In the genomic region with DNA sequence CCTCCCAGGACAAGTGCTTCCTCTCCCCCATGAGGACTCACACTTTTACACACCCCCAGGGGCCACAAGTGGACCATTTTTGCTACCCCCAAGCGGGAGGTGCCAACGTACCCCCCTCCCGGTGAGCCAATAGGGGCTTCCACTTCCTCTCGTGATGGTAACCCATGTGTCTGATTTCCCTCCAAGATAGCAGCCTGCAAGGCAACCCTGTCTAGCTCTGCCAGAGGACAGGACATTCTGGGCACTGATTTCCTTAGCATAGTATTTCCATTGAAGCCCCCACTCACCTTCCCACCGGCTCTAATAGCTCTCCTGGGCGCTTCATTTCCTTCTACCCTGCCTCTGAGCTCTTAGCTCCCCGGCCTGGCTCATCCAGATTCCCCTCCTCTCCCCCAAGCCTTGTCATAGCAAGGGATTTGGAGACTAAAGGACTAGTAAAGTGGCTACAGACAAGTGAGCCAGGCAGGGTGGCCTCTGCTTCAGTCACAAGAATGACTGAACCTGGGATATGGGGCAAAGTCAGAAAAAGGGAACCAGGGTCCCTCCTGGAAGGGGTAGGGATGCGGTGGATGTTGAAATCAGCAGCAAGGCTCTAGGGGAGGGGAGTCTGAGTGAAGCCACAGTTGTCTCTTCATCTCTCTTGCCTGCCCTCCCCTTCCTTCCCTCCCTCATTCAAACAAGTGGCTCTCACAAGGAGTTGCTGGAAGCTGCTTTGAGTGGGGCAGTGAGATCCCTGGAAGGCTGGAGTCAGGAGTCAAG, we compare ENCODE assay signal across 10 mouse cellular contexts. TPM values are rescaled to one million over a fixed set of nuclear protein-coding genes. Genes with fewer than 3 reads are reported as not detected.
DNase-seq lines count a peak whose midpoint lies in the region; ATAC-seq and TF ChIP-seq lines count a peak whose summit lies in the region.
"Had no signal": no experiment of that assay in that cellular context is flagged by ENCODE, and none has a peak within 500 bp of the region (broad histone marks: within the 10 kb centered on the region; RNA-seq: fewer than 3 reads in every experiment).

No protein-coding gene starts in this region.

- TF ChIP-seq CTCF in layer of hippocampus, adult 2 months (conservative IDR thresholded peaks at IDR 0.05): no peak

- peaks cover 63% of the 10 kb centered on the region for H3K4me1 ChIP-seq in forebrain, embryonic 15.5 days
- H3K4me1 ChIP-seq in liver, embryonic 12.5 days: peaks cover 77% of the 10 kb centered on the region
- H3K4me1 ChIP-seq in neural tube, embryonic 14.5 days (ENCODE audit: control insufficient read depth, insufficient read depth, low read length): peaks cover 65% of the 10 kb centered on the region

- peaks cover 43% of the 10 kb centered on the region for H3K27me3 ChIP-seq in forebrain, embryonic 15.5 days
- H3K27me3 ChIP-seq in liver, embryonic 12.5 days (replicated peaks): peaks cover 96% of the 10 kb centered on the region
- peaks cover 4% of the 10 kb centered on the region for H3K27me3 ChIP-seq in neural tube, embryonic 14.5 days (ENCODE audit: control insufficient read depth, insufficient read depth, low read length)

- H3K9ac ChIP-seq in forebrain, embryonic 15.5 days (replicated peaks): no peak overlapping the region; the same call in 1 of the 2 replicates
- no peak overlapping the region for H3K9ac ChIP-seq in liver, embryonic 12.5 days
- H3K9ac ChIP-seq in neural tube, embryonic 14.5 days (replicated peaks; ENCODE audit: low read depth, low read length): no peak overlapping the region; the same call in 1 of the 2 replicates

- no peak overlapping the region; the same call in 1 of the 2 replicates for H3K4me3 ChIP-seq in layer of hippocampus, adult 2 months
- no peak overlapping the region for H3K4me3 ChIP-seq in forebrain, embryonic 15.5 days
- peak overlapping the region; percentile 37; the same call in 1 of the 2 replicates for H3K4me3 ChIP-seq in liver, embryonic 12.5 days
- peak overlapping the region; percentile 31; the same call in 1 of the 2 replicates for H3K4me3 ChIP-seq in neural tube, embryonic 14.5 days (ENCODE audit: low read depth, low read length)

- H3K36me3 ChIP-seq in forebrain, embryonic 15.5 days: no peaks in the 10 kb centered on the region
- H3K36me3 ChIP-seq in liver, embryonic 12.5 days: no peaks in the 10 kb centered on the region
- no peaks in the 10 kb centered on the region for H3K36me3 ChIP-seq in neural tube, embryonic 14.5 days (ENCODE audit: control insufficient read depth, insufficient read depth, low read length)

- no peak for ATAC-seq in forebrain, embryonic 15.5 days (replicated peaks)
- ATAC-seq in liver, embryonic 12.5 days: no peak
- no peak for ATAC-seq in neural tube, embryonic 14.5 days (ENCODE audit: low read depth)

- H3K4me2 ChIP-seq in forebrain, embryonic 15.5 days (replicated peaks): 0 out of 2 replicates have a peak overlapping the region, but pooled peaks have one; percentile 50
- peak overlapping the region; percentile 63 for H3K4me2 ChIP-seq in liver, embryonic 12.5 days
- peak overlapping the region; percentile 60 for H3K4me2 ChIP-seq in neural tube, embryonic 14.5 days (ENCODE audit: low read depth, low read length)

- DNase-seq in layer of hippocampus, adult 2 months (ENCODE audit: low spot score in 2 of 2): no peak
- no peak for DNase-seq in layer of hippocampus, postnatal 14 days (ENCODE audit: low spot score in 2 of 2)
- DNase-seq in ovary, postnatal 14 days (ENCODE audit: low spot score): no peak
- DNase-seq in frontal cortex, postnatal 25 days (ENCODE audit: low spot score in 2 of 2): no peak
- no peak for DNase-seq in cerebellum, adult 9-11 months
- DNase-seq: gastrocnemius, adult 2 months; layer of hippocampus, adult 9-11 months had no signal

- peak overlapping the region; percentile 65; the same call in 1 of the 2 replicates for H3K27ac ChIP-seq in layer of hippocampus, adult 2 months
- no peak overlapping the region for H3K27ac ChIP-seq in forebrain, embryonic 15.5 days (replicated peaks)
- no peak overlapping the region for H3K27ac ChIP-seq in liver, embryonic 12.5 days
- peak overlapping the region; percentile 57; the same call in 1 of the 2 replicates for H3K27ac ChIP-seq in neural tube, embryonic 14.5 days (ENCODE audit: low read depth, low read length)
- H3K27ac ChIP-seq: gastrocnemius, adult 2 months had no signal

- 3% methylated on average over 8 of the region's 8 CpGs for WGBS in forebrain, embryonic 15.5 days
- 2% methylated on average over 8 of the region's 8 CpGs for WGBS in liver, embryonic 12.5 days (ENCODE audit: insufficient replicate concordance)
- WGBS in neural tube, embryonic 14.5 days: 3% methylated on average over 8 of the region's 8 CpGs

- H3K9me3 ChIP-seq in forebrain, embryonic 15.5 days: no peaks in the 10 kb centered on the region
- no peaks in the 10 kb centered on the region for H3K9me3 ChIP-seq in liver, embryonic 12.5 days (replicated peaks)
- H3K9me3 ChIP-seq in neural tube, embryonic 14.5 days (ENCODE audit: control insufficient read depth, low read length): no peaks in the 10 kb centered on the region

RNA-seq across cellular contexts. Expression of a gene that starts 0.7 kb away (rescaled TPM):
- 1 to 10 TPM; 5.5 to 7.1 TPM for total RNA-seq in layer of hippocampus, adult 2 months (2021)
- total RNA-seq in layer of hippocampus, postnatal 14 days (2021): 10 to 100 TPM; 14.3 to 14.7 TPM
- 2.8 and 4.1 TPM in 2 replicates for polyA plus RNA-seq in forebrain, embryonic 15.5 days (2015; fragmentation: Nextera tagmentation; extraction: Ambion mirVana)
- polyA plus RNA-seq in liver, embryonic 12.5 days (2016; fragmentation: Nextera tagmentation; extraction: Ambion mirVana): 0.83 and 1.3 TPM in 2 replicates
- 4.7 and 6.9 TPM in 2 replicates for polyA plus RNA-seq in neural tube, embryonic 14.5 days (2014; fragmentation: Nextera tagmentation; extraction: Ambion mirVana)
- total RNA-seq: gastrocnemius, adult 2 months had no signal

RNA-seq across cellular contexts. Expression of a gene that starts 13.8 kb away (rescaled TPM):
- total RNA-seq in layer of hippocampus, adult 2 months (2021): 10 to 100 TPM; 72.9 to 76.0 TPM
- 10 to 100 TPM; 56.0 to 62.2 TPM for total RNA-seq in layer of hippocampus, postnatal 14 days (2021)
- polyA plus RNA-seq in forebrain, embryonic 15.5 days (2015; fragmentation: Nextera tagmentation; extraction: Ambion mirVana): 62.3 and 77.8 TPM in 2 replicates
- 44.0 and 47.9 TPM in 2 replicates for polyA plus RNA-seq in liver, embryonic 12.5 days (2016; fragmentation: Nextera tagmentation; extraction: Ambion mirVana)
- polyA plus RNA-seq in neural tube, embryonic 14.5 days (2014; fragmentation: Nextera tagmentation; extraction: Ambion mirVana): 58.6 and 64.5 TPM in 2 replicates

RNA-seq across cellular contexts. Expression of a gene that starts 29.6 kb away (rescaled TPM):
- 10 to 100 TPM; 80.5 to 86.6 TPM for total RNA-seq in layer of hippocampus, adult 2 months (2021)
- total RNA-seq in layer of hippocampus, postnatal 14 days (2021): 10 to 100 TPM; 71.2 to 78.5 TPM
- polyA plus RNA-seq in forebrain, embryonic 15.5 days (2015; fragmentation: Nextera tagmentation; extraction: Ambion mirVana): 28.9 and 29.2 TPM in 2 replicates
- 13.0 and 14.5 TPM in 2 replicates for polyA plus RNA-seq in liver, embryonic 12.5 days (2016; fragmentation: Nextera tagmentation; extraction: Ambion mirVana)
- polyA plus RNA-seq in neural tube, embryonic 14.5 days (2014; fragmentation: Nextera tagmentation; extraction: Ambion mirVana): 44.7 and 45.4 TPM in 2 replicates

RNA-seq across cellular contexts. Expression of a gene that starts 29.8 kb away (rescaled TPM):
- total RNA-seq in layer of hippocampus, adult 2 months (2021): 10 to 100 TPM; 64.0 to 65.4 TPM
- 10 to 100 TPM; 53.3 to 62.5 TPM for total RNA-seq in layer of hippocampus, postnatal 14 days (2021)
- 53.4 and 55.4 TPM in 2 replicates for polyA plus RNA-seq in forebrain, embryonic 15.5 days (2015; fragmentation: Nextera tagmentation; extraction: Ambion mirVana)
- polyA plus RNA-seq in liver, embryonic 12.5 days (2016; fragmentation: Nextera tagmentation; extraction: Ambion mirVana): 0.18 and 0.20 TPM in 2 replicates
- 34.0 and 38.3 TPM in 2 replicates for polyA plus RNA-seq in neural tube, embryonic 14.5 days (2014; fragmentation: Nextera tagmentation; extraction: Ambion mirVana)
- total RNA-seq: gastrocnemius, adult 2 months had no signal

RNA-seq across cellular contexts. Expression of a gene that starts 56.7 kb away (rescaled TPM):
- total RNA-seq in layer of hippocampus, adult 2 months (2021): 10 to 100 TPM; 20.6 to 25.9 TPM
- 10 to 100 TPM; 25.2 to 27.0 TPM for total RNA-seq in layer of hippocampus, postnatal 14 days (2021)
- 21.7 and 21.9 TPM in 2 replicates for polyA plus RNA-seq in forebrain, embryonic 15.5 days (2015; fragmentation: Nextera tagmentation; extraction: Ambion mirVana)
- polyA plus RNA-seq in liver, embryonic 12.5 days (2016; fragmentation: Nextera tagmentation; extraction: Ambion mirVana): 25.2 and 27.9 TPM in 2 replicates
- 18.7 and 21.4 TPM in 2 replicates for polyA plus RNA-seq in neural tube, embryonic 14.5 days (2014; fragmentation: Nextera tagmentation; extraction: Ambion mirVana)

Comparison
In these comparisons a context has a peak if more than half of its experiments do, and no peak if none do; other contexts are left out.
1. H3K27ac ChIP-seq: peak in layer of hippocampus, adult 2 months (single experiment) and neural tube, embryonic 14.5 days (single experiment); none in forebrain, embryonic 15.5 days (single experiment) and liver, embryonic 12.5 days (single experiment).
2. H3K4me3 ChIP-seq: peak in liver, embryonic 12.5 days (single experiment) and neural tube, embryonic 14.5 days (single experiment); none in layer of hippocampus, adult 2 months (single experiment) and forebrain, embryonic 15.5 days (single experiment).
3. Peak in every context shown above with its lines, with median percentiles within 50 percentile points of each other: H3K4me2 ChIP-seq.